Mouse (Mus musculus) bone marrow, adult 2 months (tissue): ENCODE results near the gene Pald1.

Experiments used
- CTCF ChIP-seq: fragments of 200-500 bp; IDR thresholded peaks from 2 replicates; pipeline ENCODE4 v1.5.1; 2011; ENCODE audit warnings: low read length, control low read depth; ENCODE audit not compliant: control insufficient read depth, insufficient read depth
- POLR2A ChIP-seq: fragments of 200-500 bp; IDR thresholded peaks from 2 replicates; pipeline ENCODE4 v1.6.1; 2011; ENCODE audit warnings: low read depth, mild to moderate bottlenecking, control low read depth, low read length, borderline replicate concordance; ENCODE audit not compliant: control insufficient read depth

- TF ChIP-seq CTCF (no peak), POLR2A (no peak)
Measured at GRCm38 (mm10) chr10:61308706-61309320, 74.5 kb downstream of the Pald1 start.
